Mouse (Mus musculus) kidney, embryonic 15.5 days (tissue): ENCODE results near the gene Mrpl38. TPM values are rescaled to one million over a fixed set of nuclear protein-coding genes. Genes with fewer than 3 reads are reported as not detected.

Source experiments
- ATAC-seq: fragments of 200-750 bp; cut with Nextera tagmentation; replicated peaks from 2 replicates; pipeline ENCODE4 v1.8.0; 2017; ENCODE audit warnings: moderate TSS enrichment; ENCODE audit not compliant: low FRiP score
- H3K27ac ChIP-seq: fragments of 300-500 bp; sonication (generic); 2 replicates; pipeline ENCODE4 v1.5.1; 2015; ENCODE audit warnings: mild to moderate bottlenecking, inconsistent platforms
- H3K27me3 ChIP-seq: fragments of 300-500 bp; sonication (generic); 2 replicates; pipeline ENCODE4 v1.6.1; 2015; ENCODE audit warnings: inconsistent platforms
- H3K36me3 ChIP-seq: fragments of 300-500 bp; sonication (generic); 2 replicates; pipeline ENCODE4 v1.6.1; 2015; ENCODE audit warnings: inconsistent platforms
- H3K4me1 ChIP-seq: fragments of 300-500 bp; sonication (generic); 2 replicates; pipeline ENCODE4 v1.6.1; 2015; ENCODE audit warnings: inconsistent platforms
- H3K4me2 ChIP-seq: fragments of 300-500 bp; sonication (generic); 2 replicates; pipeline ENCODE4 v1.6.1; 2015; ENCODE audit warnings: moderate library complexity, mild to moderate bottlenecking, inconsistent platforms
- H3K4me3 ChIP-seq: fragments of 300-500 bp; sonication (generic); replicated peaks from 2 replicates; pipeline ENCODE4 v1.5.1; 2015; ENCODE audit warnings: mild to moderate bottlenecking, inconsistent platforms
- H3K9ac ChIP-seq: fragments of 300-500 bp; sonication (generic); 2 replicates; pipeline ENCODE4 v1.6.1; 2015; ENCODE audit warnings: mild to moderate bottlenecking, inconsistent platforms
- H3K9me3 ChIP-seq: fragments of 300-500 bp; sonication (generic); replicated peaks from 2 replicates; pipeline ENCODE4 v1.6.1; 2016; ENCODE audit warnings: inconsistent platforms
- WGBS: fragments of 180-500 bp; shearing (Covaris S2); methylation state at CpG from one replicate; pipeline ENCODE4 v1.1.7; 2015; ENCODE audit warnings: mixed read lengths; 5-methylcytosine and 5-hydroxymethylcytosine counted together
- polyA plus RNA-seq: library from polyadenylated mRNA; unstranded; fragments of >200 nt; fragmentation: Nextera tagmentation; extraction: Ambion mirVana; gene quantifications from 2 replicates; pipeline ENCODE4 v1.2.1, GENCODE M21; 2015

The Mrpl38 gene
- polyA plus RNA-seq, 1 experiment from 2014 or later = 112 TPM

- Histone ChIP-seq H3K27me3 (peaks cover 50% of the 10 kb centered on the region), H3K4me3 (peak overlapping the region; percentile 57), H3K36me3 (no peaks in the 10 kb centered on the region), H3K9ac (peak overlapping the region; percentile 56), H3K4me2 (peak overlapping the region; percentile 64), H3K27ac (peak overlapping the region; percentile 52), H3K9me3 (no peaks in the 10 kb centered on the region), H3K4me1 (peaks cover 83% of the 10 kb centered on the region)
- WGBS = 28% methylated on average over 14 of the region's 14 CpGs
- ATAC-seq = no peak
Measured at GRCm38 (mm10) chr11:116106963-116107776, 31.5 kb downstream of the Mrpl38 start.

GRCm38 (mm10) chr11:116106154-116106962 is 32.3 kb downstream of the Mrpl38 start:
- peak overlapping the region; percentile 64 for H3K4me2 ChIP-seq
- ATAC-seq = no peak
- no peaks in the 10 kb centered on the region for H3K9me3 ChIP-seq
- peaks cover 91% of the 10 kb centered on the region for H3K4me1 ChIP-seq
- peak overlapping the region; percentile 52; the same call in 1 of the 2 replicates for H3K27ac ChIP-seq
- peaks cover 47% of the 10 kb centered on the region for H3K27me3 ChIP-seq
- 22% methylated on average over 32 of the region's 32 CpGs for WGBS
- peak overlapping the region; percentile 18 for H3K4me3 ChIP-seq
- 0 out of 2 replicates have a peak overlapping the region, but pooled peaks have one; percentile 26 for H3K9ac ChIP-seq
- no peaks in the 10 kb centered on the region for H3K36me3 ChIP-seq

GRCm38 (mm10) chr11:116105065-116105464 is 33.6 kb downstream of the Mrpl38 start:
- Histone ChIP-seq H3K4me3 (no peak overlapping the region), H3K9ac (no peak overlapping the region), H3K4me2 (no peak overlapping the region), H3K36me3 (no peaks in the 10 kb centered on the region), H3K27me3 (peaks cover 34% of the 10 kb centered on the region), H3K27ac (no peak overlapping the region), H3K4me1 (peaks cover 96% of the 10 kb centered on the region), H3K9me3 (no peaks in the 10 kb centered on the region)
- 87% methylated on average over 2 of the region's 2 CpGs for WGBS
- ATAC-seq = no peak

DNA sequence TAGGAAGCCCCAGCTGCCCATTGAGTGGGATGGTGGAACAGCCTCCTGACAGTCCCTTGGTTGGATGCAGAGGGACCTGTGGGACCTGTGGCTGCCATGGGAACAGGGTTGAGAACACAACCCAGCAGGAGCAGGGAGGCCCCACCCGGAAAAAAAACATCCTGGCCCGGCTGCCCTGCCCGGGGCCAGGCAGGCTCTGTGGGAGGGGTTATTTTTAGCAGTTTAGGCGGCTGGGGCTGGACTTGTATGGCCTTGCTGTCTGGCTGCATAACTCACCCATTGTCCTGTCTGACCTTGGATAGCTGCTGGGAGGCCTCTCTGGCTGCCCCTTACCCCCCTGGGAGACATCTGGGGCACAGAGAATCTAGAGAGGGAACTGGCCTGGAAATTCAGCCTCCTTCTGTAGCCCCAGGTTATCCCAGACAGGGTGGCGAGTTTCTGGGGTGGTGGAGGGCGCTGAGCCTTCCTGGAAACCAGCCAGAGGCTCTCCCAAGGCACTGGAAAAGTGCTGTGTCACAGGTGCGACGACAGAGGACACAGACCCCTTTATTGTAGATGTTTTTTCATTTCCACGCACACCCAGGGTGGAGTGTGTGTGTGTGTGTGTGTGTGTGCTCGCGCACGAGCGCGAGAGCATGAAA is 34.5 kb downstream of the Mrpl38 start:
- H3K4me3 ChIP-seq = no peak overlapping the region
- no peaks in the 10 kb centered on the region for H3K9me3 ChIP-seq
- H3K4me1 ChIP-seq = peaks cover 96% of the 10 kb centered on the region
- peaks cover 25% of the 10 kb centered on the region for H3K27me3 ChIP-seq
- 32% methylated on average over 14 of the region's 14 CpGs for WGBS
- H3K27ac ChIP-seq = peak overlapping the region; percentile 90
- H3K4me2 ChIP-seq = peak overlapping the region; percentile 25; the same call in 1 of the 2 replicates
- no peak overlapping the region for H3K9ac ChIP-seq
- no peaks in the 10 kb centered on the region for H3K36me3 ChIP-seq
- peak; percentile 63 for ATAC-seq

- peaks cover 96% of the 10 kb centered on the region for H3K4me1 ChIP-seq
Measured at GRCm38 (mm10) chr11:116103572-116103971, 35.1 kb downstream of the Mrpl38 start.

GRCm38 (mm10) chr11:116102472-116102871 is 36.2 kb downstream of the Mrpl38 start:
- H3K9ac ChIP-seq = peak overlapping the region; percentile 25; the same call in 1 of the 2 replicates
- peak overlapping the region; percentile 24; the same call in 1 of the 2 replicates for H3K4me2 ChIP-seq
- H3K4me1 ChIP-seq = peaks cover 89% of the 10 kb centered on the region
- peaks cover 9% of the 10 kb centered on the region for H3K27me3 ChIP-seq
- H3K9me3 ChIP-seq = no peaks in the 10 kb centered on the region
- WGBS = 44% methylated on average over 3 of the region's 4 CpGs
- peak overlapping the region; percentile 96 for H3K27ac ChIP-seq
- no peak for ATAC-seq
- no peaks in the 10 kb centered on the region for H3K36me3 ChIP-seq
- no peak overlapping the region for H3K4me3 ChIP-seq

More at GRCm38 (mm10) chr11:116103572-116103971, 35.1 kb downstream of the Mrpl38 start:
- Histone ChIP-seq H3K4me2 (peak overlapping the region; percentile 25; the same call in 1 of the 2 replicates), H3K9me3 (no peaks in the 10 kb centered on the region), H3K4me3 (no peak overlapping the region), H3K36me3 (no peaks in the 10 kb centered on the region), H3K27ac (peak overlapping the region; percentile 90), H3K9ac (no peak overlapping the region), H3K27me3 (peaks cover 20% of the 10 kb centered on the region)
- 68% methylated on average over 12 of the region's 12 CpGs for WGBS
- no peak for ATAC-seq

- H3K36me3 ChIP-seq = no peaks in the 10 kb centered on the region
- H3K9me3 ChIP-seq = no peaks in the 10 kb centered on the region
- peaks cover 83% of the 10 kb centered on the region for H3K4me1 ChIP-seq
- peak overlapping the region; percentile 25; the same call in 1 of the 2 replicates for H3K9ac ChIP-seq
- no peak for ATAC-seq
- peak overlapping the region; percentile 24 for H3K4me2 ChIP-seq
- 32% methylated on average over 11 of the region's 11 CpGs for WGBS
- H3K4me3 ChIP-seq = no peak overlapping the region
- peak overlapping the region; percentile 96 for H3K27ac ChIP-seq
- H3K27me3 ChIP-seq = peaks cover 3% of the 10 kb centered on the region; the same call in 1 of the 2 replicates
Measured at GRCm38 (mm10) chr11:116101931-116102381, 36.7 kb downstream of the Mrpl38 start.

- no peak for ATAC-seq
- no peaks in the 10 kb centered on the region; the same call in 1 of the 2 replicates for H3K9me3 ChIP-seq
- H3K9ac ChIP-seq = no peak overlapping the region
- H3K27ac ChIP-seq = peak overlapping the region; percentile 96
- H3K4me3 ChIP-seq = no peak overlapping the region
- 74% methylated on average over 7 of the region's 7 CpGs for WGBS
- H3K36me3 ChIP-seq = no peaks in the 10 kb centered on the region
- H3K4me1 ChIP-seq = peaks cover 72% of the 10 kb centered on the region
- H3K27me3 ChIP-seq = no peaks in the 10 kb centered on the region
- no peak overlapping the region for H3K4me2 ChIP-seq
Measured at GRCm38 (mm10) chr11:116100839-116101238, 37.8 kb downstream of the Mrpl38 start.

GRCm38 (mm10) chr11:116100385-116100784 is 38.3 kb downstream of the Mrpl38 start:
- 63% methylated on average over 6 of the region's 6 CpGs for WGBS
- peak overlapping the region; percentile 96 for H3K27ac ChIP-seq
- H3K4me1 ChIP-seq = peaks cover 68% of the 10 kb centered on the region
- no peaks in the 10 kb centered on the region for H3K27me3 ChIP-seq
- no peak overlapping the region for H3K9ac ChIP-seq
- H3K36me3 ChIP-seq = no peaks in the 10 kb centered on the region
- H3K9me3 ChIP-seq = no peaks in the 10 kb centered on the region; the same call in 1 of the 2 replicates
- peak overlapping the region; percentile 40; the same call in 1 of the 2 replicates for H3K4me2 ChIP-seq
- ATAC-seq = no peak
- H3K4me3 ChIP-seq = no peak overlapping the region

DNA sequence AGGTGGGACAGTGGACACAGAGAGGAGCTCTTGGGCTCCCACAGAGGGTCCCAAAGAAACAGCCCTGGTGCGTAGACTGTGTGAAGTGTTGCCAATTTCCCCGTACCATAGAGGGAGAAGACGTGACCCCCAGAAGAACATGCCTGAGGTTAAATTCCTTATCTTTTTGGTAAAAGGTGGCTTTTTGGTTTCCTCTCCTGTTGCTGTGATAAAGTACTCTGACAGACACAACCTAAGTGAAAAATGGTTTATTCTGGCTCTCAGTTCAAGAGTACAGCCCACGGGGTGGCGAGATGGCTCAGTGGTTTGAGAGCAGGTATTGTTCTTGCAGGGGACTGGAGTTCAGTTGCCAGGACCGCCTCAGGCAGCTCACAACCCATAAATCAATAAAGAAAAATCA is 39.2 kb downstream of the Mrpl38 start:
- Histone ChIP-seq H3K36me3 (no peaks in the 10 kb centered on the region), H3K4me2 (peak overlapping the region; percentile 40), H3K9ac (no peak overlapping the region), H3K27me3 (no peaks in the 10 kb centered on the region), H3K4me1 (peaks cover 60% of the 10 kb centered on the region), H3K9me3 (no peaks in the 10 kb centered on the region; the same call in 1 of the 2 replicates), H3K27ac (peak overlapping the region; percentile 96), H3K4me3 (peak overlapping the region; percentile 11; the same call in 1 of the 2 replicates)
- no peak for ATAC-seq
- 78% methylated on average over 6 of the region's 6 CpGs for WGBS

GRCm38 (mm10) chr11:116098711-116099460 is 39.8 kb downstream of the Mrpl38 start:
- 54% methylated on average over 14 of the region's 14 CpGs for WGBS
- Histone ChIP-seq H3K27me3 (no peaks in the 10 kb centered on the region), H3K9me3 (no peaks in the 10 kb centered on the region; the same call in 1 of the 2 replicates), H3K36me3 (no peaks in the 10 kb centered on the region), H3K9ac (peak overlapping the region; percentile 29; the same call in 1 of the 2 replicates), H3K4me2 (peak overlapping the region; percentile 40), H3K27ac (peak overlapping the region; percentile 96), H3K4me3 (peak overlapping the region; percentile 11; the same call in 1 of the 2 replicates), H3K4me1 (peaks cover 57% of the 10 kb centered on the region)
- peak; percentile 77 for ATAC-seq
